Mouse (Mus musculus) heart, postnatal 0 days (tissue): ENCODE measurements at regions not wholly inside any gene's neighbourhood (a gene's known extent, or its start where the extent isn't known, plus 50 kb on each side); places are given as distances from the start of the nearest gene placed in this dataset.

ENCODE experiments used
- CTCF ChIP-seq: IDR thresholded peaks from 2 replicates; pipeline ENCODE4 v1.5.1; 2016; ENCODE audit warnings: antibody characterized with exemption, control low read depth, low read depth
- EP300 ChIP-seq: IDR thresholded peaks from 2 replicates; pipeline ENCODE4 v1.6.1; 2016; ENCODE audit warnings: antibody characterized with exemption, low read depth

GRCm38 (mm10) chr11:64743753-64744152, 235.1 kb upstream of the Elac2 start:
- no peak for TF ChIP-seq CTCF
- no peak for TF ChIP-seq EP300
